28 mouse cellular contexts compared by ENCODE assay signal in genomic region chr14:23509792-23510191, GRCm38 (mm10).
DNase-seq lines count a peak whose midpoint lies in the region; ATAC-seq and TF ChIP-seq lines count a peak whose summit lies in the region.
"Had no signal": no experiment of that assay in that cellular context is flagged by ENCODE, and none has a peak within 500 bp of the region (broad histone marks: within the 10 kb centered on the region; RNA-seq: fewer than 3 reads in every experiment).

No protein-coding gene starts in this region.

- H3K36me3 ChIP-seq in hindbrain, embryonic 13.5 days: no peaks in the 10 kb centered on the region
- H3K36me3 ChIP-seq in hindbrain, embryonic 10.5 days: no peaks in the 10 kb centered on the region
- no peaks in the 10 kb centered on the region for H3K36me3 ChIP-seq in intestine, embryonic 15.5 days
- no peaks in the 10 kb centered on the region; the same call in 1 of the 2 replicates for H3K36me3 ChIP-seq in intestine, postnatal 0 days (ENCODE audit: control insufficient read depth, insufficient read depth)
- H3K36me3 ChIP-seq: embryonic facial prominence, embryonic 13.5 days; embryonic facial prominence, embryonic 15.5 days; forebrain, embryonic 10.5 days; forebrain, embryonic 12.5 days; G1E had no signal

- peak overlapping the region; percentile 40; the same call in 1 of the 2 replicates for H3K27ac ChIP-seq in hindbrain, embryonic 13.5 days
- H3K27ac ChIP-seq in hindbrain, embryonic 10.5 days: no peak overlapping the region
- H3K27ac ChIP-seq in intestine, embryonic 15.5 days: no peak overlapping the region
- no peak overlapping the region for H3K27ac ChIP-seq in intestine, postnatal 0 days (ENCODE audit: low read depth, low read length)
- H3K27ac ChIP-seq in layer of hippocampus, adult 2 months: no peak overlapping the region
- H3K27ac ChIP-seq: embryonic facial prominence, embryonic 13.5 days; embryonic facial prominence, embryonic 15.5 days; forebrain, embryonic 10.5 days; forebrain, embryonic 12.5 days had no signal

- no peak overlapping the region for H3K4me2 ChIP-seq in hindbrain, embryonic 13.5 days
- H3K4me2 ChIP-seq in intestine, embryonic 15.5 days (replicated peaks): no peak overlapping the region
- H3K4me2 ChIP-seq in intestine, postnatal 0 days (replicated peaks; ENCODE audit: low read depth): peak overlapping the region; percentile 13; the same call in 1 of the 2 replicates
- H3K4me2 ChIP-seq: embryonic facial prominence, embryonic 13.5 days; embryonic facial prominence, embryonic 15.5 days; forebrain, embryonic 12.5 days had no signal

- DNase-seq in hindbrain, embryonic 10.5 days (ENCODE audit: low spot score): no peak
- no peak for DNase-seq in layer of hippocampus, adult 2 months (ENCODE audit: low spot score in 2 of 2)
- DNase-seq: adrenal gland, adult 8-10 months; adrenal gland, postnatal 14 days; adrenal gland, postnatal 36 days; B cell, adult 2 months; cerebellum, adult 11 months; cerebellum, adult 18-20 months; cerebellum, adult 8-10 months; cerebellum, adult 9-11 months; cerebellum, postnatal 14 days; cerebellum, postnatal 36 days; embryo, embryonic 11 days had no signal

- no peaks in the 10 kb centered on the region for H3K9me3 ChIP-seq in hindbrain, embryonic 13.5 days
- no peaks in the 10 kb centered on the region for H3K9me3 ChIP-seq in hindbrain, embryonic 10.5 days
- no peaks in the 10 kb centered on the region for H3K9me3 ChIP-seq in intestine, embryonic 15.5 days
- no peaks in the 10 kb centered on the region for H3K9me3 ChIP-seq in intestine, postnatal 0 days (ENCODE audit: control insufficient read depth)
- H3K9me3 ChIP-seq: embryonic facial prominence, embryonic 13.5 days; embryonic facial prominence, embryonic 15.5 days; forebrain, embryonic 10.5 days; forebrain, embryonic 12.5 days had no signal

- TF ChIP-seq CTCF in intestine, postnatal 0 days (IDR thresholded peaks at IDR 0.05; ENCODE audit: low read depth): no peak
- TF ChIP-seq CTCF in layer of hippocampus, adult 2 months (conservative IDR thresholded peaks at IDR 0.05): no peak

- no peaks in the 10 kb centered on the region for H3K27me3 ChIP-seq in hindbrain, embryonic 13.5 days
- H3K27me3 ChIP-seq in hindbrain, embryonic 10.5 days (ENCODE audit: insufficient read depth, poor library complexity, severe bottlenecking): no peaks in the 10 kb centered on the region
- no peaks in the 10 kb centered on the region for H3K27me3 ChIP-seq in intestine, embryonic 15.5 days (replicated peaks)
- H3K27me3 ChIP-seq in intestine, postnatal 0 days (replicated peaks; ENCODE audit: control insufficient read depth, insufficient read depth, low read length): no peaks in the 10 kb centered on the region
- H3K27me3 ChIP-seq: CH12.LX; embryonic facial prominence, embryonic 13.5 days; embryonic facial prominence, embryonic 15.5 days; forebrain, embryonic 12.5 days had no signal

- ATAC-seq in hindbrain, embryonic 13.5 days (ENCODE audit: low FRiP score): no peak
- peak; percentile 59; the same call in 1 of the 2 replicates for ATAC-seq in intestine, embryonic 15.5 days
- no peak for ATAC-seq in intestine, postnatal 0 days
- ATAC-seq: activated CD4-positive, CD25-positive, alpha-beta regulatory T cell, adult 4 months; CD4-positive, CD25-positive, alpha-beta regulatory T cell, adult 4 months; forebrain, embryonic 14.5 days; forebrain, embryonic 16.5 days; Patski had no signal

- no peak overlapping the region for H3K4me3 ChIP-seq in hindbrain, embryonic 13.5 days
- H3K4me3 ChIP-seq in hindbrain, embryonic 10.5 days: no peak overlapping the region
- no peak overlapping the region for H3K4me3 ChIP-seq in intestine, embryonic 15.5 days (replicated peaks)
- H3K4me3 ChIP-seq in intestine, postnatal 0 days (ENCODE audit: low read depth, low read length): no peak overlapping the region
- no peak overlapping the region for H3K4me3 ChIP-seq in layer of hippocampus, adult 2 months
- H3K4me3 ChIP-seq: embryonic facial prominence, embryonic 13.5 days; embryonic facial prominence, embryonic 15.5 days; erythroblast, embryonic 14.5 days; forebrain, embryonic 10.5 days; forebrain, embryonic 12.5 days had no signal

- WGBS in hindbrain, embryonic 13.5 days: 82% methylated on average over 5 of the region's 5 CpGs
- WGBS in hindbrain, embryonic 10.5 days: 87% methylated on average over 5 of the region's 5 CpGs
- WGBS in intestine, embryonic 15.5 days: 66% methylated on average over 5 of the region's 5 CpGs
- 51% methylated on average over 5 of the region's 5 CpGs for WGBS in intestine, postnatal 0 days

- no peaks in the 10 kb centered on the region for H3K4me1 ChIP-seq in hindbrain, embryonic 13.5 days (replicated peaks)
- H3K4me1 ChIP-seq in hindbrain, embryonic 10.5 days (replicated peaks): no peaks in the 10 kb centered on the region
- no peaks in the 10 kb centered on the region for H3K4me1 ChIP-seq in intestine, embryonic 15.5 days (replicated peaks)
- no peaks in the 10 kb centered on the region for H3K4me1 ChIP-seq in intestine, postnatal 0 days (replicated peaks; ENCODE audit: control insufficient read depth, insufficient read depth, low read length)
- H3K4me1 ChIP-seq: embryonic facial prominence, embryonic 13.5 days; embryonic facial prominence, embryonic 15.5 days; forebrain, embryonic 10.5 days; forebrain, embryonic 12.5 days had no signal

- no peak overlapping the region for H3K9ac ChIP-seq in hindbrain, embryonic 13.5 days
- no peak overlapping the region for H3K9ac ChIP-seq in intestine, embryonic 15.5 days
- H3K9ac ChIP-seq in intestine, postnatal 0 days (ENCODE audit: low read depth, low read length): no peak overlapping the region
- H3K9ac ChIP-seq: embryonic facial prominence, embryonic 13.5 days; embryonic facial prominence, embryonic 15.5 days; forebrain, embryonic 12.5 days had no signal
